Mouse (Mus musculus): ENCODE results near the gene Tyw3. TPM values are rescaled to one million over a fixed set of nuclear protein-coding genes. Genes with fewer than 3 reads are reported as not detected.

Tyw3 gene
- polyA plus RNA-seq, 1 experiment from 2014 or later, result 19.0 TPM

DNA sequence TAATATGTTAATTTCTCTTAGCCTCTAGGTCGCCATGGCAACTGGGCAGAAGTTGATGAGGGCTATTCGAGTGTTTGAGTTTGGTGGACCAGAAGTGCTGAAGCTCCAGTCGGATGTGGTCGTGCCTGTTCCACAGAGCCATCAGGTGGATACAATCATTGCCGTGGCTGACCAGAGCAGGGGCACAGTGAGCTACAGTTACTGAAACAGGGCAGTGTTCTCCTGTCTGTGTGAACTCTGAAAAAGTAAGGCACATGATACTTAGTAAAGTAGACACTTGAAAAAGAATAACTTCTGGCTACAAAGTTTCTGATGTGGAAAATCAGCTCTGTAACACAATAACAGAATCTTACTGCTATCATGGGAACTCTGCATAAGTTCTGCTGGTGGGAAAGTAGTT lies 8.0 kb upstream of the Tyw3 start:
- no peak for ATAC-seq (ENCODE audit: insufficient read depth, low FRiP score, low TSS enrichment)
- H3K9ac ChIP-seq (ENCODE audit: low read length), result no peak overlapping the region
- H3K36me3 ChIP-seq (ENCODE audit: control insufficient read depth, insufficient read depth, low read length), result no peaks in the 10 kb centered on the region
- WGBS, result 81% methylated on average over 5 of the region's 5 CpGs
- no peak overlapping the region for H3K4me2 ChIP-seq (ENCODE audit: low read depth)
- H3K4me3 ChIP-seq (ENCODE audit: low read depth, low read length), result no peak overlapping the region
- no peaks in the 10 kb centered on the region for H3K4me1 ChIP-seq (ENCODE audit: control insufficient read depth, insufficient read depth, low read length)
- H3K27me3 ChIP-seq (ENCODE audit: control insufficient read depth, insufficient read depth, low read length), result no peaks in the 10 kb centered on the region
- no peak overlapping the region for H3K27ac ChIP-seq (ENCODE audit: low read depth, low read length)
- H3K9me3 ChIP-seq (ENCODE audit: control insufficient read depth, low read length), result no peaks in the 10 kb centered on the region
- no peak for DNase-seq (ENCODE audit: low spot score)

DNA sequence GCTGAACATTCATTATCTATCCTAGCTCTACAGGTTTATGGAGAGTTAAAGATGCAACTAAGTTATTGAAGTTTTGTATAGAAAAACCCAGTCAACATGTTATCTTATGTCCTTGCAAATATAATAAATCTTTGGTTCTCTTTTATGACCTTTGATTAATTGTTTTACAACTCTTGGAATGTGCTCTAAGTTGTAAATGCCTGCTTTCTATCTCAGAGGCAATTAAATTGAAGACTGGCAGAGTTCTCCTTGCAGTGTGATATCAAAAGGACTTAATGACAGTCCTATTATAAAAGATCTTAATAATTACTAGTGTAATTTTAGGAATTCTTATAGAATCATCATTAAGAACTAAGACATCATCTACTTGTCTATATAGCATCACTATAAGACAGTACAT lies 5.2 kb upstream of the Tyw3 start:
- ATAC-seq (ENCODE audit: insufficient read depth, low FRiP score, low TSS enrichment) (no peak), DNase-seq (ENCODE audit: low spot score) (no peak)
- no peak overlapping the region for H3K4me2 ChIP-seq (ENCODE audit: low read depth)
- peaks cover 4% of the 10 kb centered on the region; the same call in 1 of the 2 replicates for H3K4me1 ChIP-seq (ENCODE audit: control insufficient read depth, insufficient read depth, low read length)
- no peak overlapping the region for H3K4me3 ChIP-seq (ENCODE audit: low read depth, low read length)
- no peak overlapping the region for H3K27ac ChIP-seq (ENCODE audit: low read depth, low read length)
- H3K36me3 ChIP-seq (ENCODE audit: control insufficient read depth, insufficient read depth, low read length), result no peaks in the 10 kb centered on the region
- H3K9me3 ChIP-seq (ENCODE audit: control insufficient read depth, low read length), result no peaks in the 10 kb centered on the region
- H3K9ac ChIP-seq (ENCODE audit: low read length), result no peak overlapping the region
- no peaks in the 10 kb centered on the region for H3K27me3 ChIP-seq (ENCODE audit: control insufficient read depth, insufficient read depth, low read length)

DNA sequence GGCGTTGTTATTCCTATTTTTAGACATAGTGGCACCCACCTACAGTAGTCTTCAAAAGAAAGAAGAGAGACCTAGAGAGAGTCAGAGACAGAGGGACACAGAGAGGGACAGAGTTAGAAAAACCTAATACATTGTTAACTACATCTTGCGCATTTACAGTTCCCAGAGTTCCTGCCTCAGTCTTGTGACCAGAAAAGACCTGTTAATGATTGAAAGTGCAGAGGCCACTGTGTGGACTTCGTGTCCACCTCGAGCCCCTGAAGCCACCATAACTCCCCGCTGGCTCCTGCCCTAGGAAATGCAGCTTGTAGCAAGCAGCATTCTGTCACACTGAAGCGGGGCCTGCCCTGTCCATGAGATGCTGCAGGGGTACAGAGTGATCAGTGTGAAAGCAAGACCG lies 657 bp upstream of the Tyw3 start:
- Histone ChIP-seq H3K27me3 (ENCODE audit: control insufficient read depth, insufficient read depth, low read length) (no peaks in the 10 kb centered on the region), H3K4me3 (ENCODE audit: low read depth, low read length) (peak overlapping the region; percentile 89), H3K4me2 (ENCODE audit: low read depth) (peak overlapping the region; percentile 69), H3K4me1 (ENCODE audit: control insufficient read depth, insufficient read depth, low read length) (peaks cover 4% of the 10 kb centered on the region; the same call in 1 of the 2 replicates), H3K9me3 (ENCODE audit: control insufficient read depth, low read length) (no peaks in the 10 kb centered on the region), H3K9ac (ENCODE audit: low read length) (peak overlapping the region; percentile 93), H3K36me3 (ENCODE audit: control insufficient read depth, insufficient read depth, low read length) (peaks cover 8% of the 10 kb centered on the region), H3K27ac (ENCODE audit: low read depth, low read length) (no peak overlapping the region)
- DNase-seq (ENCODE audit: low spot score) (no peak), ATAC-seq (ENCODE audit: insufficient read depth, low FRiP score, low TSS enrichment) (no peak)
- WGBS, result 37% methylated on average over 7 of the region's 7 CpGs

DNA sequence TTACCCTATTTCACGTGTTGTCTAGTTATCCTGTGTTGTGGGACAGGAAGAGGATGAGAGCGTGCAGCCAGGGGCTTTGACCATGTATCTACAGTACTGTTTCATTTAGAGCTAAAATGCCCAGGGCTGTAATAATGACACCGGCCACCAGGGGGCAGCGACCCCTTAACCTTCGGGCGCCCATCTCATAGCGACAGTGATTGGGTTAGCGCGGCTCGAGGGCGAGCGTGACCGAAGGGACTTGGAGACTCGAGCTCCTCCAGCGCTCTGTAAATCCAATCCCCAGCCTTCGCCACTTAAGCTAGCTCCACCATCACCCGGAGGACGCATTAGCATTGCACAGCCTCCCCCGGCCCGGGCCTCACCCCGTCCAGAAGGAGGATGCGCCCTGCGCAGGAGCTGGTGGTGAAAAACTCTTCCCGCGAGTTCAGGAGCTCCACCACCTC lies 393 bp downstream of the Tyw3 start, which contains the start of gene Cryz:
Gene Cryz, plus strand, starts transcription at position 224 of the 446 bp plus-strand sequence.
- WGBS, result 0% methylated on average over 25 of the region's 25 CpGs
- H3K4me3 ChIP-seq (ENCODE audit: low read depth, low read length), result peak within 1 kb of the TSS; percentile 89
- H3K27ac ChIP-seq (ENCODE audit: low read depth, low read length), result peak within 1 kb of the TSS; percentile 90
- H3K4me1 ChIP-seq (ENCODE audit: control insufficient read depth, insufficient read depth, low read length), result peaks cover 4% of the 10 kb centered on the region; the same call in 1 of the 2 replicates
- no peaks in the 10 kb centered on the region for H3K9me3 ChIP-seq (ENCODE audit: control insufficient read depth, low read length)
- DNase-seq (ENCODE audit: low spot score), result peak; percentile 93
- H3K4me2 ChIP-seq (ENCODE audit: low read depth), result peak within 1 kb of the TSS; percentile 69
- peak within 1 kb of the TSS; percentile 93 for H3K9ac ChIP-seq (ENCODE audit: low read length)
- no peaks in the 10 kb centered on the region for H3K27me3 ChIP-seq (ENCODE audit: control insufficient read depth, insufficient read depth, low read length)
- peaks cover 12% of the 10 kb centered on the region for H3K36me3 ChIP-seq (ENCODE audit: control insufficient read depth, insufficient read depth, low read length)
- ATAC-seq (ENCODE audit: insufficient read depth, low FRiP score, low TSS enrichment), result peak; percentile 89

DNA sequence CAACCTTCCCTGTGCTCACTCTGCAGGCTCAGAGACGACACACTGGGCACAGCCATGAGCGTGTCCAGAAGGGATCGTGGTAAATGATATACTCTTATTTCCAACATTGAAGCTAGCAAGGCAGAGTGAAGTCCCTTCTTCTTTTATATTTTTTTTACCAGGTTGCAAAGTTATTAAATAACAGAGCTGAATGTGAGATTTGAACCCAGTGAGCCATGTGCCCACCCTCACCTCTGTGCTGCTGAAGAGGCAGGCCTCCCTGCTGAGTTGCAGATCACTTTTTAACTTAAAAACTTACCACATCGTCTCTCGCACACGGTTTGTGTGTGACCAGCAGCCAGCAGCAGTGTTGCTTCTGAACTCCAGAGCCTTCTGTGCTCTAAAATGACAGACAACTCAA lies 2.7 kb downstream of the Tyw3 start:
- DNase-seq (ENCODE audit: low spot score) (no peak), ATAC-seq (ENCODE audit: insufficient read depth, low FRiP score, low TSS enrichment) (no peak)
- Histone ChIP-seq H3K4me3 (ENCODE audit: low read depth, low read length) (no peak overlapping the region), H3K4me2 (ENCODE audit: low read depth) (no peak overlapping the region), H3K4me1 (ENCODE audit: control insufficient read depth, insufficient read depth, low read length) (peaks cover 4% of the 10 kb centered on the region; the same call in 1 of the 2 replicates), H3K9ac (ENCODE audit: low read length) (no peak overlapping the region), H3K27me3 (ENCODE audit: control insufficient read depth, insufficient read depth, low read length) (no peaks in the 10 kb centered on the region), H3K27ac (ENCODE audit: low read depth, low read length) (no peak overlapping the region), H3K9me3 (ENCODE audit: control insufficient read depth, low read length) (no peaks in the 10 kb centered on the region), H3K36me3 (ENCODE audit: control insufficient read depth, insufficient read depth, low read length) (peaks cover 12% of the 10 kb centered on the region)
- WGBS, result 94% methylated on average over 6 of the region's 6 CpGs

DNA sequence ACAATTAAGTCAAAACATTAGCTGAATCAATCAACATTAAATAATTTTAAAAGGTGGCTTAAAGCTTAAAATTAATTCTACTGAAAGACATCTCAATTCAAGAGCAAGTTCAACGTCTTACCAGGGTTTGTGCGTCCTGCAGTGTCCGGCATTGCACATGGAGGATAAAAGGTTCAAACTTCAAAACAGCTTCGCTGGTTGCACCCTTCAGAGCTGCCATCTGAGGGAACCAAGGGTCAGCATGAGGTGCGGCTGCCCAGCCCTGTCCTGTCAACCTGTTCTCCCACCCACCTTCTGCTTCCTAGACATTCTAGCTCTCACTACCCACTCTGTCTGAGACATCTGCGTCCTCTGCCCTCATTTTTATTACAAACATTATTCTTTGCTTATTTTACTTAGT lies 3.3 kb downstream of the Tyw3 start:
- H3K4me3 ChIP-seq (ENCODE audit: low read depth, low read length), result no peak overlapping the region
- WGBS, result 92% methylated on average over 6 of the region's 6 CpGs
- no peaks in the 10 kb centered on the region for H3K9me3 ChIP-seq (ENCODE audit: control insufficient read depth, low read length)
- H3K4me1 ChIP-seq (ENCODE audit: control insufficient read depth, insufficient read depth, low read length), result peaks cover 4% of the 10 kb centered on the region; the same call in 1 of the 2 replicates
- H3K4me2 ChIP-seq (ENCODE audit: low read depth), result no peak overlapping the region
- DNase-seq (ENCODE audit: low spot score), result no peak
- ATAC-seq (ENCODE audit: insufficient read depth, low FRiP score, low TSS enrichment), result no peak
- peaks cover 12% of the 10 kb centered on the region for H3K36me3 ChIP-seq (ENCODE audit: control insufficient read depth, insufficient read depth, low read length)
- no peaks in the 10 kb centered on the region for H3K27me3 ChIP-seq (ENCODE audit: control insufficient read depth, insufficient read depth, low read length)
- H3K9ac ChIP-seq (ENCODE audit: low read length), result no peak overlapping the region
- no peak overlapping the region for H3K27ac ChIP-seq (ENCODE audit: low read depth, low read length)

DNA sequence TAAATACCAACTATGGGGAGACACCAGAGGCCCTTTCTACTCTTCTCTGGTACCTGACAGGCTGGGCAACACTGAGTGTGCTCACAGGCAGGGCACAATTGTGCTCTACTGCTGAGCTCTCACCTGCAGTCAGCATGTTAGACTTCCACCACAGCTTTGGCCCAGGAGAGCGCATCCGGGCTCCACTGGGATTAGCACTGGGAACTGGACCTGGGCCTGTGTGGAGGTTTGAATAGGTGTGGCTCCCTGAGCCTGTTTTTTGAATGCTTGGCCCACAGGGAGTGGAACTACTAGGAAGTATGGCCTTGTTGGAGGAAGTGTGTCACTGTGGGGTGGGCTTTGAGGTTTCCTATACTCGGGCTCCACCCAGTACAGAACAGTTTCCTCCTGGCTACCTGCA lies 5.3 kb downstream of the Tyw3 start:
- Histone ChIP-seq H3K9ac (ENCODE audit: low read length) (no peak overlapping the region), H3K4me3 (ENCODE audit: low read depth, low read length) (no peak overlapping the region), H3K27ac (ENCODE audit: low read depth, low read length) (no peak overlapping the region), H3K36me3 (ENCODE audit: control insufficient read depth, insufficient read depth, low read length) (peaks cover 12% of the 10 kb centered on the region), H3K27me3 (ENCODE audit: control insufficient read depth, insufficient read depth, low read length) (no peaks in the 10 kb centered on the region), H3K4me2 (ENCODE audit: low read depth) (no peak overlapping the region), H3K4me1 (ENCODE audit: control insufficient read depth, insufficient read depth, low read length) (no peaks in the 10 kb centered on the region), H3K9me3 (ENCODE audit: control insufficient read depth, low read length) (no peaks in the 10 kb centered on the region)
- DNase-seq (ENCODE audit: low spot score), result no peak
- WGBS, result 98% methylated on average over 3 of the region's 3 CpGs
- no peak for ATAC-seq (ENCODE audit: insufficient read depth, low FRiP score, low TSS enrichment)

DNA sequence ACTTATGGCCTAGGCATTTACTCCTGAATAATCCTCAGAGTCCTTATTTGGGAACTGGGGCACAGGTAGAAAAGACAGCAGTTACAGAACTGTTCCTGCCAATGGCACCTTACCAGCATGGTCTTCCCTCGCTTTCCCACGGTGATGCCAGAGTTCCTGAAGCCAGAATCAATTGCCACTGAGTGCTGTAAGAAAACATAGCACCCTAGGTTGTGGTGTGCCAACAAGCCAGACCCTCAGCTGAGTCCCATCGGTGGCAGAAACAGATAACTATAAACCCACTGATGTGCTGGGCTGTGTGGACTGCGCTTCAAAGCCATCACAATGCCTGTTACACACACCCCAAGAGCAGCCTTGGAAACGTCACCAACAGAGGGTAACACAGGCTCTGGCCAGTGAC lies 5.9 kb downstream of the Tyw3 start:
- ATAC-seq (ENCODE audit: insufficient read depth, low FRiP score, low TSS enrichment), result no peak
- DNase-seq (ENCODE audit: low spot score), result no peak
- no peak overlapping the region for H3K27ac ChIP-seq (ENCODE audit: low read depth, low read length)
- H3K36me3 ChIP-seq (ENCODE audit: control insufficient read depth, insufficient read depth, low read length), result peaks cover 12% of the 10 kb centered on the region
- no peaks in the 10 kb centered on the region for H3K4me1 ChIP-seq (ENCODE audit: control insufficient read depth, insufficient read depth, low read length)
- no peak overlapping the region for H3K4me3 ChIP-seq (ENCODE audit: low read depth, low read length)
- no peaks in the 10 kb centered on the region for H3K9me3 ChIP-seq (ENCODE audit: control insufficient read depth, low read length)
- no peak overlapping the region for H3K4me2 ChIP-seq (ENCODE audit: low read depth)
- 98% methylated on average over 5 of the region's 5 CpGs for WGBS
- H3K9ac ChIP-seq (ENCODE audit: low read length), result no peak overlapping the region
- no peaks in the 10 kb centered on the region for H3K27me3 ChIP-seq (ENCODE audit: control insufficient read depth, insufficient read depth, low read length)

DNA sequence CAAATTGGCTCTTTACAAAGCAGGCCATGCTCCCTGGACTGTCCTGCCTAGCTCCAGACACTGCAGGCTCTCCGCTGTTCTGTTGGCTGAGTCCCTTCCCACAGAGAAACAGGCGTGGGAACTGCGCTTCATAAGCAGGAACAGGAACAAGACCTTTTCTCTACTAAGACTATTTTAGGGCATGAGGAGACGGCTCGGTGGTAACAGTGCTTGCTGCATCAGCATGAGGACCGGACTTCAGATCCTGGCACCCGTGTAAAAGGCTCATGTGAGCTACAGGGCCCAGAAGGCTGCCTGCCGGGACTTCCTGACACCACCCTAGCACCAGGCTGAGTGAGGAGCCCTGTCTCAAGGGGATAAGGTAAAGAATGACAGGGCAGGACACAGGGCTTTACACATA lies 12.6 kb downstream of the Tyw3 start:
- DNase-seq (ENCODE audit: low spot score) (no peak), ATAC-seq (ENCODE audit: insufficient read depth, low FRiP score, low TSS enrichment) (no peak)
- Histone ChIP-seq H3K4me1 (ENCODE audit: control insufficient read depth, insufficient read depth, low read length) (no peaks in the 10 kb centered on the region), H3K27ac (ENCODE audit: low read depth, low read length) (no peak overlapping the region), H3K4me3 (ENCODE audit: low read depth, low read length) (no peak overlapping the region), H3K27me3 (ENCODE audit: control insufficient read depth, insufficient read depth, low read length) (no peaks in the 10 kb centered on the region), H3K4me2 (ENCODE audit: low read depth) (no peak overlapping the region), H3K36me3 (ENCODE audit: control insufficient read depth, insufficient read depth, low read length) (peaks cover under 1% of the 10 kb centered on the region; the same call in 1 of the 2 replicates), H3K9ac (ENCODE audit: low read length) (no peak overlapping the region), H3K9me3 (ENCODE audit: control insufficient read depth, low read length) (no peaks in the 10 kb centered on the region)
- WGBS, result 86% methylated on average over 8 of the region's 8 CpGs

All from neural tube, embryonic 11.5 days (tissue).